Mouse (Mus musculus) frontal cortex, postnatal 14 days (tissue): ENCODE results near the gene Zfp593.
A peak's percentile ranks its signal among the peaks of the same experiment; 100 is the strongest.

Experiments used
- DNase-seq, 2 experiments: peaks; one replicate each; pipeline ENCODE4 v3.0.0; 2022; ENCODE audit warnings: low spot score in 2 of 2

The Zfp593 gene

GRCm38 (mm10) chr4:134257198-134258009 lies 12.0 kb upstream of the Zfp593 start:
- no peak for DNase-seq

DNA sequence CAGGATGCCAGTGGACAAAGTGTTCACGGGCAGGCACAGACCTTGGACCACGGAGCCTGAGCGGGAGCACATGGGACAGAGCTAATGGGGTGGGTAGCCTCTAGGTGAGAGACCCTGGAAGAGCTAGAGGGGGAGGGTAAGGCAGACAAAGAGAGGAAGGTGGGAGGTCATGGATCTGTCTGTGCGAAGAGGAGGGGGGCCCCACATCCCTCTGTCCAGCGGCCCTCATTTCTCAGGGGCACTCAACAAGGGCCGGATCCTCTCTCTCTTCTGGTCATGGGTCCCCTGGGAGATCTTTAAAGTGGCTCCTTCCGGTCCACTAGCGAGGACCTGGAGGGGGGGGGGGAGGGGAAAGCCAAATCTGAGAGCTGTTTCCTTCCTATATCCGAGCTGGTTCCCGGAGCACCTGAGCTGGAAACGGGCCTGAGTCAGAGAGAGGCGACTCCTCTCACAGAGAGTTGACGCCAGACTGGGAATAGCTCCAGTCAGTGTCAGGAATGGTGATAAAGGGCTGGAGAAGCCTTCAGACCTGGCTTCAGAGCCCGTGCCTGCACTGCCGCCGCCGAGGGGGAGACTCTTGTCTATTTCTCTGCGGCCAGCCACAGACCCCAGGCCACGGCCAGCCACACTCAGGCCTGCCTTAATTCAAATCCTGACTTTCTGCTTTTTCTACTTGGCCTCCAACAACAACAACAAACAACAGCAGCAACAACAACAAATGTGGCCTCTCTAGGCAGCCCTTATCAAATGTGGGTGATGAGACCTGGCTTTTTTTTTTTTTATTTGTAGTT lies 11.2 kb upstream of the Zfp593 start:
- no peak for DNase-seq

- no peak for DNase-seq
Measured at GRCm38 (mm10) chr4:134255854-134256253, 10.5 kb upstream of the Zfp593 start.

- DNase-seq, result no peak
Measured at GRCm38 (mm10) chr4:134254835-134255234, 9.4 kb upstream of the Zfp593 start.

DNA sequence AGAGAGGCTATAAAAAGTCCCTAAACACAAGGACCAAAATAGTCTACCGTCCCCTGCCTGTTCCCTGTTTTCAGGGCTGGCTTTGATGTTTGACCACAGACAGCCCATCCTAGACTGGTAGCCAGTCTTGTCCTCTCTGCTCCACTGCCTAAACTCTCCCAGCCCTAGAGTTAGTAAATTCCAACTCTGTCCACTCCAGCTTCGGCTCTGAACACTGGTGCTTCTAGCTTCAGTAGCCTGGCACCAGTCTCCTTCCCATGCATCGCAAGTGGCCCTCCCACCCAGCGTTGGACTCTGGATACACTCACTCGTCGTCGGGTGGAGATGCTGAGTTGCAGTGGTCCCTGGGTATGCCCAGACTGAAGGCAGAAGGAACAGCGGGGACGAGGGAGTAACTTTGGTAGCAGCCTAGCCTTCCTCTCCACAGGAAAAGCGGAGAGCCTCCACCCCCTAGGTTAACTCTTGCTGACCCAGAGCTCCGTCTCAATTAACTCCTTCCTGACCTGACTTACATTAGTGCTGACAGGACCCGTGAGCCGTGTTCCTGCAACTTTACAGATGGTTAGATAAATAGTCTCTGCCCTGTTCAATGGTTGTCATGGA lies 8.4 kb upstream of the Zfp593 start, which contains the start of gene Grrp1:
Gene Grrp1 (minus strand): TSS at position 385 of the 603 bp plus-strand sequence.
- no peak for DNase-seq

DNA sequence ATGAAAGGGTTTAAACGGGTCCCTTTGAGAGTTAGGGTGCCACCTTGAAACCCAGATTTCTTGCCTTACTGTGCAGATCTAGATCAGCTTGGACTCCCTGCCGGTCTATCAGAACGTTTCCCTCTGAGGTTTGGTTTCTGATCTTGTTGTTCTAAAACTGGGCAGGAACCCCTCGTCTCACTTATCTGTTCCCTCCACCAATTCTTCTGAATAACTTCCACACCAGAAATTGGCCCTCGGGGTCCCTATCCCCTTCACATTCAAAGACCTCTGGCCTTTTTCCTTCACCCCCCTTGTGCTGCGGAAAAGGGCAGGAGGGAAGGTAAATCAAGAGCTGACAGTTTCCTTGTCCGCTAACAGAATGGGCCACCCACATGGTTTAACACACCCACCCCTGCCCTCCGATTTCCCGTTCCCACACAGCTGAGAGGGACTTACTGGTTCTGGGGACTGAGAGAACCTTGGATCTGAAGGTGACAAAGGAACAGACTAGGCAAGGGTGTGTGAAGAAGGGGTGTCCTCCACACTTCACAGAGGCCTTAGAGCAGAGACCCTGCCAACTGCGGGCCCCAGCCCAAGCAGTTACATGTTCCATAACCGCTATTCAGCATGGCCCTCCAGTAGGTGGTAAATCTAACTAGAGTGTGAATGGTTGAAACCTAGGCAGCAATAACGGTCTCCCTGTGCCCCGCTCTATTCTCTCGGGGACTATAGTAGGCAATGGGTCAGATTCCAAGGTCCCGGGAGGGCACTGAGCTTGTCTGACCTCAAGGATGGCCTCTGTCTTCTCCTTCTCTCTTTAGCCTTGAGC lies 7.7 kb upstream of the Zfp593 start:
- DNase-seq, result no peak

- DNase-seq, result no peak
Measured at GRCm38 (mm10) chr4:134252131-134252910, 6.9 kb upstream of the Zfp593 start.

DNA sequence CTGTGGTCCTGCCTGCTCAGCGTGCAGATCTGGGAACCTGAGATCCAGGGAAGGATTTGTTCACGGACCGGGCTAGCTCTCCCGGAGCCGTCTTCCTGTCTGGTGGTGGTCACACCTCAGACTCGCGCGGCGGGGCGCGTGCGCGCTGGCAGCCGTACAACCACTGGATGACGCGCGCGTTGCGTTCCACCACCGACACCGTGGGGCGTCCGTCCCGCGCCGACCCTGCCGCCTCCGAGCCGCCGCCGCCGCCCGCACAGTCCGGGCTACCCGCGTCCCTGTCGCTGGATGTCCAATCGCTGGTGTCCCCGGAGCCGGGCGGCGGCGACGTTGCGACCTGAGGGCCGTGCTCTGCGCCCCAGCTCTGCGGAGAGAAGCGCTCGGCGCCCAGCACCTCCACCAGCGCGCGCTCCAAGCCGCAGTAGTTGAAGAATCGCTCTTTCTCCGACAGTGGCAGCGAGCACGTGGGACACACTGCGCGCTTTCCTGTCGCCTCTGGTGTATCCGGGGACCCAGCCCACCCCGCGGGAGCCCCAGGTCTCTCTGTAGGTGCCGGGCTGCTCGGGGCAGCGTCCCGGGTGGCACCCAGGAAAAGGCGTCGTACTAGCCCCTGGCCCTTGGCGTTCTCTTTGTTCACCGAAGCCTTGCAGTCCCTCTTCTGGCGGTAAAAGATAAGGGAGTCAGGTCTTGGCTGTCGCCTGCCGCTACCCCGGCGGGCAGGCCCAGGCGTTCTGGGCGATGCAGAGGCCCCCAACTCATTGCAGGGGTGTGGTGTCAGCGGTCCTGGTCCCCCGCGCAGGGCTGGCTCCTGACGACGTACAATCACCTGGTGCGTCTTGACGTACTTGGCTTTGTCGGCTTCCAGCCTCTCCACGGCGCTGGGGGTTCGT lies 6.1 kb upstream of the Zfp593 start:
- peak in 1 of 2 experiments; percentile 34 for DNase-seq

- no peak for DNase-seq
Measured at GRCm38 (mm10) chr4:134250930-134251240, 5.5 kb upstream of the Zfp593 start.

GRCm38 (mm10) chr4:134250116-134250929 lies 4.9 kb upstream of the Zfp593 start:
- DNase-seq, result no peak

- DNase-seq, result peak in 1 of 2 experiments; percentile 60
Measured at GRCm38 (mm10) chr4:134249651-134250050, 4.3 kb upstream of the Zfp593 start.

DNA sequence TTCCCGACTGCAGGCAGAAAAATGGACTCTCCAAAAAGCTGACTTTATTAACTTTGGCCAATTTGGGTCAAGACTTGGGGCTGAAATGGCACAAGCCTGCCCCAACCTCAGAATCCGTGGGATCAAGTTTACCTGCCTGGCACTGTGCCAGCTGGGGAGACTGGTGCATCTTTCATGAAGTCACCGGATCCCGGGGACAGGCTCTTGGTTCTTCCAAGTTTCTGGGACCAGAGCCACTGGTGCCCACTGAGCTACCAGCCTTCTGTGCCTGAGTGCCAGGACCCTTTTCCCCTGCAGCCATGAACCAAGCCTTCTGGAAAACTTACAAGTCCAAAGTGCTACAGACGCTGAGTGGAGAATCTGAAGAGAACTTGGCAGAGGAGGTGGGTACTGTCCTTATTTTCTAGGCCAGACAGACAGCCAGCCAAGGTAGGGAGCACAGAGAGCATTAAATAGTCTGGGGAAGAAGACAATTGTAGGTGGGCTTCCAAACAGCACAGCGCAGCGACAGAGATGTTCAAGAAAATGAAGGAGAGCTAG lies 1.4 kb upstream of the Zfp593 start, which contains the start of gene Gm30191:
Gene Gm30191 (plus strand): TSS at position 217 of the 540 bp plus-strand sequence.
- DNase-seq, result no peak

DNA sequence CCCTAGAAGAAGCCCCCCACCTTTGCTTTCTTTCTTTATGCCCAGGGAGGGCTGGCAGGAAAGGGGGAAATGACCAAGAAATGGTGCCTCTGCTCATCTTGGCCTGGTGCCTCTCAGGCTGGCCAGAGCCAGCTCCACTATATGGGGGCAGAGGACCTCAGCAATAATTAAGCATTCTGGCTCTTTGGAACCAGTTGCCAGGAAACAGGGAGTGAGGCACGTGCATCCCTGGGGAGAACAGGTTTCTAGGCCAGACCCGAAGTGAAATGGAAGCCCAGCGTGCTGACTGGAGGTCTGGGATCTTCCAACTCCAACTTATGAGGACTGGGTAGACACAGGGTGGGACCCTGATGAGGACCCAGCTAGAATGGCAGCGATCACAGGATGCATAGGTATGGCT lies 864 bp upstream of the Zfp593 start:
- no peak for DNase-seq

DNA sequence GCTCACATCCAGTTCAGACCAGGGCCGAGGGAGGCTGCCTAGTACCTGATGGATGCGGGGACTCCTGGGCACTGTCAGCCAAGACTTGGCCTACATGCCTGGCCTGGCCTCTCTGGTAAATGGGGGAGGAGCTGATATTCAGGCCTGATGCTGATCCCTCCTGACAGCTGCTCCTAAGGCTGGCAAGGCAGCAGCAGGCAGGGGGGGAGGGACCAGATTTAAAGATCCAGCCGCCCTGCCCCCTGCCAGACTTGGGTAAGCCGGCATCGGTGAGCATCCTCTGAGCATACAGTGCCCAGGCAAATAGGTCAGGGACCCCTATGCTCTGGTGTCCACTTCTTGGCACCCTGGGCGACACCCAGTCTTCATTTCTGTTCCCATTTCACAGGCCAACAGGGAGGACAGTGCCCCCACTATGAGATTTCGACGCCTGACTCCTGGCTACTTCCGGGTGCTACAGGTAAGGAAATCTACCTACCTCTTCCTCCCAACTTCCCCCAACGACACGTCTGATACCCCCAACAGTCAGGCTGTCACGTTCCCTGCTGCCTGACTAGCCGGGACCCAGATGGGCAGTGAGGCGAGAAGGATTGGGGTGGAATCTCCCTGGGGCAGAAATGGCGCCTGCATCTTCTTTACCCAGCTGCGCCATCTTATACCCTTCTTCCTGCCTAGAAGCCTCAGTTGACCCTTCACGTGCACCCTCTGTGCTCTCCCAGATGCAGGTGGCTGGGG lies 1.7 kb downstream of the Zfp593 start, which contains the start of gene E130218I03Rik:
Gene E130218I03Rik (plus strand): TSS at position 147 of the 735 bp plus-strand sequence.
- no peak for DNase-seq

DNA sequence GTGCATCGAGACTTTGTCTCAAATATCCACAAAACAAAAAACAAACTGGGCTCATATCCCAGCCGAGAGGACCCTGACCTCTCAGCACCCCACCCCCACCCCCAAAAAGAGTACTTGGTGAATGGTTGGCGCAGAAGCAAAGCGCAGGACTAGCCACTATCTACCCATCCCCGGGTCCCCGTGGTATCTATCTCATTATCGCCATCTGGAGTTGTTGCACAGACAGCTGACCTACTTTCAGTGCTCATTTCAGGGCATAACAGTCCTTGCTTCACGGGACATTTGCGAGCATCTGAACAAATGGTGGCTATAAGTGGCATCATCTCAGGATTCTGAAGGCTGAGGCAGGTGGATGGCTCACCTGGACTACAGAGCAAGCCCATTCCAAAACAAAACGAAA lies 6.7 kb downstream of the Zfp593 start:
- no peak for DNase-seq

DNA sequence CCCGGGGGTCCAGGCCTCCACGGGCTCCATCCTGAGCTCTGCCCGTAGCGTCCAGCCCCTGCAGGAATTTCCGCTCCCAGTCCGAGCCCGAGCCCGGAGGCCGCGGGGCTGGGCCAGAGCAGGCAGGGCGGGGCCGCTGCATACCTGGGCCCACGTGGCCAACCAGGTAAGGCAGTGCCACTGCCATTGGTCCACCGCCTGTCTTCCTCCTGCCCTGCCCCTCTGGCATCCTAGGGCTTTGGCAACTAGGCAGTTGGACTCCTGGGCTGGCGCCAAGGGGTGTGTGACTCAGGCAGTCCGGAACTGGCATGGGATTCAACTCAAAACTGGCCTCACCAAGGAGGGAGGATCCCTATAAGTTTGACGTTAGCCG lies 7.1 kb downstream of the Zfp593 start, which contains the start of gene Cnksr1:
Gene Cnksr1 (minus strand): TSS at position 121 of the 373 bp plus-strand sequence.
- DNase-seq, result no peak

DNA sequence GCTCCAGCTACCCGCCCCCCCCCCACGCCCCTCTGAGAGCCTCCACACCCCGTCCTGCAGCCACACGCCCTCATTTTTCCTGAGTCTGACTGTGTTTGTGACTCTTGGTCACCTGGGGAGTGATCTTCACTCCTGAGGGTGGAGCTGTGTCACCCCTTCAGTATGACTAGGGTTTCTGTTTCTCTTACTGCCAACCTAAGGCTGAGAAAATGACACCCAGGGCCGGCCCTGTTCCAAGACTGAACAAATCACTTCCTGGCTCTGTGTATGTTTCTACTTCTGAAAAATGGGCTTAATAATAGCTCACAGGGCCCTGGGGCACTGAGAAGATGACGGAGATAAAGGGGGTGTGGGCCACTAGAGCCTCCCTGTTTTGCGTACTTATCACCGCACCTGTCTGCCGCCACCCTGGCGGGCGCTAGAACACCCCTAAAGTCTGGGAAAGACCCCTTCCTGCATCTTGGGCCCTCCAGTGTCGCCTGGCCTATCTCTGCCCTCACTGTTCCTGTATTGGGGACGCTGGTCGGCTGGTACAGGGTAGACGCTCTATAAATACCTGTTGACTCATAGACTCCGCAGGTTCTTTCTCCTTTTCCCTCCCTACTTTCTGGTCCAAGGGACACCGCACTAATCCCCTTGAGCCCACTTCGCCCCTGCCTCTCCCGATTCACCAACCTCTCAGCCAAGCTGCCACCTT lies 7.7 kb downstream of the Zfp593 start:
- DNase-seq, result no peak
